Comparison of ENCODE assay signal across 7 mouse cellular contexts in genomic region chr11:94880896-94881840, GRCm38 (mm10). TPM values are rescaled to one million over a fixed set of nuclear protein-coding genes. Genes with fewer than 3 reads are reported as not detected.
DNase-seq lines count a peak whose midpoint lies in the region; ATAC-seq and TF ChIP-seq lines count a peak whose summit lies in the region.

No protein-coding gene starts in this region.

- peak; percentile 8; the same call in 1 of the 2 replicates for ATAC-seq in lung, embryonic 16.5 days (ENCODE audit: low read depth)
- peak; percentile 49 for ATAC-seq in embryonic facial prominence, embryonic 15.5 days (ENCODE audit: insufficient number of reproducible peaks, low FRiP score, low TSS enrichment, low read depth)
- no peak for ATAC-seq in hindbrain, embryonic 15.5 days (ENCODE audit: low FRiP score, low read depth)
- 0 out of 2 replicates have a peak, but pooled peaks have one; percentile 25 for ATAC-seq in neural tube, embryonic 13.5 days (ENCODE audit: low read depth)
- ATAC-seq in granulocyte monocyte progenitor cell, adult 5-6 weeks (replicated peaks; ENCODE audit: poor library complexity, severe bottlenecking): no peak

- DNase-seq in lung, adult 2 months: no peak
- DNase-seq in cerebellum, adult 8-10 months: no peak

- peak overlapping the region; percentile 39 for H3K4me2 ChIP-seq in lung, embryonic 16.5 days (ENCODE audit: low read depth, low read length)
- peak overlapping the region; percentile 46 for H3K4me2 ChIP-seq in embryonic facial prominence, embryonic 15.5 days (replicated peaks)
- H3K4me2 ChIP-seq in hindbrain, embryonic 15.5 days: peak overlapping the region; percentile 48
- H3K4me2 ChIP-seq in neural tube, embryonic 13.5 days: peak overlapping the region; percentile 54

- peaks cover 18% of the 10 kb centered on the region for H3K27me3 ChIP-seq in lung, embryonic 16.5 days (ENCODE audit: control insufficient read depth, insufficient read depth, low read depth, low read length)
- H3K27me3 ChIP-seq in embryonic facial prominence, embryonic 15.5 days: no peaks in the 10 kb centered on the region; the same call in 1 of the 2 replicates
- H3K27me3 ChIP-seq in hindbrain, embryonic 15.5 days: peaks cover 30% of the 10 kb centered on the region
- peaks cover 39% of the 10 kb centered on the region for H3K27me3 ChIP-seq in neural tube, embryonic 13.5 days

- no peak for TF ChIP-seq POLR2A in lung, adult 2 months (IDR thresholded peaks at IDR 0.05; ENCODE audit: borderline replicate concordance, extremely low read depth, low read depth, low read length)

- no peak for TF ChIP-seq CTCF in lung, adult 2 months (IDR thresholded peaks at IDR 0.05; ENCODE audit: insufficient read depth, low read length)

- peak overlapping the region; percentile 26 for H3K4me3 ChIP-seq in lung, embryonic 16.5 days (ENCODE audit: low read length)
- H3K4me3 ChIP-seq in lung, adult 2 months (replicated peaks; ENCODE audit: extremely low read depth, low read depth, low read length): no peak overlapping the region
- peak overlapping the region; percentile 25 for H3K4me3 ChIP-seq in embryonic facial prominence, embryonic 15.5 days (replicated peaks)
- H3K4me3 ChIP-seq in hindbrain, embryonic 15.5 days: peak overlapping the region; percentile 9
- peak overlapping the region; percentile 24 for H3K4me3 ChIP-seq in neural tube, embryonic 13.5 days

- H3K9ac ChIP-seq in lung, embryonic 16.5 days (ENCODE audit: low read length): peak overlapping the region; percentile 59
- 0 out of 2 replicates have a peak overlapping the region, but pooled peaks have one; percentile 1 for H3K9ac ChIP-seq in embryonic facial prominence, embryonic 15.5 days
- H3K9ac ChIP-seq in hindbrain, embryonic 15.5 days: no peak overlapping the region
- peak overlapping the region; percentile 66 for H3K9ac ChIP-seq in neural tube, embryonic 13.5 days

- peaks cover 29% of the 10 kb centered on the region for H3K4me1 ChIP-seq in lung, embryonic 16.5 days (replicated peaks; ENCODE audit: control insufficient read depth, insufficient read depth, low read length)
- H3K4me1 ChIP-seq in lung, adult 2 months (ENCODE audit: control insufficient read depth, insufficient read depth, low read length): no peaks in the 10 kb centered on the region
- H3K4me1 ChIP-seq in embryonic facial prominence, embryonic 15.5 days: peaks cover 39% of the 10 kb centered on the region
- peaks cover 21% of the 10 kb centered on the region for H3K4me1 ChIP-seq in hindbrain, embryonic 15.5 days (replicated peaks)
- H3K4me1 ChIP-seq in neural tube, embryonic 13.5 days (replicated peaks): peaks cover 23% of the 10 kb centered on the region

- no peaks in the 10 kb centered on the region for H3K36me3 ChIP-seq in lung, embryonic 16.5 days (ENCODE audit: control insufficient read depth, insufficient read depth, low read length)
- H3K36me3 ChIP-seq in embryonic facial prominence, embryonic 15.5 days: no peaks in the 10 kb centered on the region
- no peaks in the 10 kb centered on the region for H3K36me3 ChIP-seq in hindbrain, embryonic 15.5 days
- H3K36me3 ChIP-seq in neural tube, embryonic 13.5 days: no peaks in the 10 kb centered on the region

- H3K27ac ChIP-seq in lung, embryonic 16.5 days (ENCODE audit: low read length): peak overlapping the region; percentile 97
- H3K27ac ChIP-seq in embryonic facial prominence, embryonic 15.5 days (replicated peaks): peak overlapping the region; percentile 97
- no peak overlapping the region for H3K27ac ChIP-seq in hindbrain, embryonic 15.5 days (replicated peaks)
- H3K27ac ChIP-seq in neural tube, embryonic 13.5 days (replicated peaks): peak overlapping the region; percentile 61

- WGBS in lung, embryonic 16.5 days: 6% methylated on average over 26 of the region's 27 CpGs
- WGBS in lung, adult 2 months: 8% methylated on average over 27 of the region's 27 CpGs
- 3% methylated on average over 27 of the region's 27 CpGs for WGBS in embryonic facial prominence, embryonic 15.5 days
- WGBS in hindbrain, embryonic 15.5 days: 3% methylated on average over 26 of the region's 27 CpGs
- 4% methylated on average over 21 of the region's 27 CpGs for whole genome bisulfite sequencing in neural tube, embryonic 13.5 days

- H3K9me3 ChIP-seq in lung, embryonic 16.5 days (ENCODE audit: control insufficient read depth, low read length): no peaks in the 10 kb centered on the region
- H3K9me3 ChIP-seq in embryonic facial prominence, embryonic 15.5 days (replicated peaks): no peaks in the 10 kb centered on the region
- H3K9me3 ChIP-seq in hindbrain, embryonic 15.5 days: no peaks in the 10 kb centered on the region
- H3K9me3 ChIP-seq in neural tube, embryonic 13.5 days: no peaks in the 10 kb centered on the region

RNA-seq across cellular contexts. Expression of gene Col1a1, which starts 54.9 kb away (rescaled TPM):
- 1,180 and 1,421 TPM in 2 replicates for polyA plus RNA-seq in lung, embryonic 16.5 days (2015; fragmentation: Nextera tagmentation; extraction: Ambion mirVana)
- polyA plus RNA-seq in lung, adult 2 months (2012; rRNA removed): 108 and 115 TPM in 2 replicates
- polyA plus RNA-seq in embryonic facial prominence, embryonic 15.5 days (2015; fragmentation: Nextera tagmentation; extraction: Ambion mirVana): 4,177 and 4,242 TPM in 2 replicates
- 120 and 145 TPM in 2 replicates for polyA plus RNA-seq in hindbrain, embryonic 15.5 days (2015; fragmentation: Nextera tagmentation; extraction: Ambion mirVana)
- 187 and 207 TPM in 2 replicates for polyA plus RNA-seq in neural tube, embryonic 13.5 days (2015; fragmentation: Nextera tagmentation; extraction: Ambion mirVana)
- total RNA-seq in granulocyte monocyte progenitor cell, adult 5-6 weeks (2014; fragmentation: Nextera tagmentation): not detected in 2 replicates
- total RNA-seq in granulocyte monocyte progenitor cell, adult 5-6 weeks (2017): not detected in 2 replicates

Comparison
In these comparisons a context has a peak if more than half of its experiments do, and no peak if none do; other contexts are left out.
1. ATAC-seq: peak in lung, embryonic 16.5 days (single experiment), embryonic facial prominence, embryonic 15.5 days (single experiment) and neural tube, embryonic 13.5 days (single experiment); none in hindbrain, embryonic 15.5 days (single experiment) and granulocyte monocyte progenitor cell, adult 5-6 weeks (single experiment).
2. Peak in every context shown above with its lines, with median percentiles within 50 percentile points of each other: H3K4me2 ChIP-seq.